In the genomic region with DNA sequence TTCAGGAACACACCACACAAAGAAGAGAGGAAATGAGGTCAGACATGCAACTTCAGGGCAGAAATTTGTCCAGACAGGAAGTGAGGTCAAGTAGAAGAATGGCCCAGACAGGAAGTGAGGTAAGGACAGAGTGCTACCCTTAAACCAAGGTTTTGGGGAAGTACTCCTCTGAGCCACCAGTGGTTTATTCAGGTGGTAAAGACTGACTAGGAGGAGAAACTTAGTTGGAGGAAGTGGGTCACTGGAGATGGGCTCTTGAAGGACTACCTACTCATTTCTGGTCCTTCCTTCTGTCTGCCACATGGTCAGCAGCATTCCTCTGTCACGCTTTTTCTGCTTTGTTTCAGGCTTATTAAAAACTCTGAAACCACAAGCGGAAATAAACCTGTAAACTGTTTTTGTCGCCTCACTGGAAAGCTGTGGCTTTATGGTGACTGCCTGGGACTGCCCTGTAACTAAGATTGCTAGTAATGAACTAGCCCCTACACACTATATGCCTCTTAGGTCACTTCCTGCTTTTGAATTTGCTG, we compare ENCODE assay signal across 9 mouse cellular contexts. TPM values are rescaled to one million over a fixed set of nuclear protein-coding genes. Genes with fewer than 3 reads are reported as not detected.
DNase-seq lines count a peak whose midpoint lies in the region; ATAC-seq and TF ChIP-seq lines count a peak whose summit lies in the region.
"Had no signal": no experiment of that assay in that cellular context is flagged by ENCODE, and none has a peak within 500 bp of the region (broad histone marks: within the 10 kb centered on the region; RNA-seq: fewer than 3 reads in every experiment).

No protein-coding gene starts in this region.

- WGBS in intestine, postnatal 0 days, result 78% methylated on average over 3 of the region's 3 CpGs

- no peaks in the 10 kb centered on the region for H3K27me3 ChIP-seq in intestine, postnatal 0 days (replicated peaks; ENCODE audit: control insufficient read depth, insufficient read depth, low read length)
- H3K27me3 ChIP-seq: midbrain, embryonic 12.5 days had no signal

- TF ChIP-seq CTCF in left cerebral cortex, adult 2 months (IDR thresholded peaks at IDR 0.05), result no peak
- TF ChIP-seq CTCF in intestine, postnatal 0 days (IDR thresholded peaks at IDR 0.05; ENCODE audit: low read depth), result no peak

- ATAC-seq in intestine, postnatal 0 days, result no peak

- no peaks in the 10 kb centered on the region for H3K9me3 ChIP-seq in intestine, postnatal 0 days (ENCODE audit: control insufficient read depth)
- H3K9me3 ChIP-seq: midbrain, embryonic 12.5 days had no signal

- H3K27ac ChIP-seq in left cerebral cortex, adult 2 months, result peak overlapping the region; percentile 1; the same call in 1 of the 2 replicates
- peak overlapping the region; percentile 21; the same call in 1 of the 2 replicates for H3K27ac ChIP-seq in intestine, postnatal 0 days (ENCODE audit: low read depth, low read length)
- H3K27ac ChIP-seq: midbrain, embryonic 12.5 days had no signal

- no peak overlapping the region for H3K9ac ChIP-seq in intestine, postnatal 0 days (ENCODE audit: low read depth, low read length)
- H3K9ac ChIP-seq: midbrain, embryonic 12.5 days had no signal

- peaks cover 40% of the 10 kb centered on the region for H3K4me1 ChIP-seq in intestine, postnatal 0 days (replicated peaks; ENCODE audit: control insufficient read depth, insufficient read depth, low read length)

- DNase-seq in left cerebral cortex, adult 2 months (ENCODE audit: extremely low spot score in 1 of 2, low spot score in 2 of 2), result no peak
- DNase-seq in left cerebral cortex, postnatal 4 days, result no peak
- peak; percentile 92 for DNase-seq in T-cell, adult 2 months (ENCODE audit: low spot score)
- DNase-seq in natural killer cell, adult 2 months (ENCODE audit: low spot score in 2 of 2), result peak; percentile 90
- no peak for DNase-seq in left cerebral cortex, postnatal 25 days (ENCODE audit: low spot score in 2 of 2)
- no peak for DNase-seq in cerebellum, adult 9-10 months
- no peak for DNase-seq in ovary, adult 18-20 months (ENCODE audit: low spot score)

- no peaks in the 10 kb centered on the region; the same call in 1 of the 2 replicates for H3K36me3 ChIP-seq in intestine, postnatal 0 days (ENCODE audit: control insufficient read depth, insufficient read depth)
- H3K36me3 ChIP-seq: midbrain, embryonic 12.5 days had no signal

- intact Hi-C loops in left cerebral cortex, adult 2 months (cut with DNase I), result no loop called here
- intact Hi-C loops in left cerebral cortex, postnatal 4 days (cut with DNase I), result no loop called here
- intact Hi-C loops in left cerebral cortex, postnatal 25 days (cut with DNase I), result no loop called here

- no peak overlapping the region for H3K4me3 ChIP-seq in left cerebral cortex, adult 2 months
- H3K4me3 ChIP-seq in intestine, postnatal 0 days (ENCODE audit: low read depth, low read length), result no peak overlapping the region
- H3K4me3 ChIP-seq: midbrain, embryonic 12.5 days had no signal

- H3K4me2 ChIP-seq in intestine, postnatal 0 days (replicated peaks; ENCODE audit: low read depth), result peak overlapping the region; percentile 28; the same call in 1 of the 2 replicates
- H3K4me2 ChIP-seq: midbrain, embryonic 12.5 days had no signal

RNA-seq across cellular contexts. Expression of a gene that starts 21.5 kb away (rescaled TPM):
- 100 to 1,000 TPM; 113 to 119 TPM for total RNA-seq in left cerebral cortex, adult 2 months (2021)
- 100 to 1,000 TPM; 117 to 121 TPM for total RNA-seq in left cerebral cortex, postnatal 4 days (2021)
- 13.3 and 14.0 TPM in 2 replicates for polyA plus RNA-seq in intestine, postnatal 0 days (2015; fragmentation: Nextera tagmentation; extraction: Ambion mirVana)
- total RNA-seq in left cerebral cortex, postnatal 25 days (2021), result 100 to 1,000 TPM; 111 to 112 TPM

RNA-seq across cellular contexts. Expression of a gene that starts 48.7 kb away (rescaled TPM):
- 10 to 100 TPM; 25.9 to 28.8 TPM for total RNA-seq in left cerebral cortex, adult 2 months (2021)
- 10 to 100 TPM; 32.1 to 33.0 TPM for total RNA-seq in left cerebral cortex, postnatal 4 days (2021)
- 54.6 and 57.8 TPM in 2 replicates for polyA plus RNA-seq in intestine, postnatal 0 days (2015; fragmentation: Nextera tagmentation; extraction: Ambion mirVana)
- 10 to 100 TPM; 24.2 to 27.3 TPM for total RNA-seq in left cerebral cortex, postnatal 25 days (2021)

Comparison
In these comparisons a context has a peak if more than half of its experiments do, and no peak if none do; other contexts are left out.
1. DNase-seq: peak in T-cell, adult 2 months (single experiment) and natural killer cell, adult 2 months (2 of 2); none in left cerebral cortex, adult 2 months (0 of 2), left cerebral cortex, postnatal 4 days (single experiment), left cerebral cortex, postnatal 25 days (0 of 2), cerebellum, adult 9-10 months (single experiment) and ovary, adult 18-20 months (single experiment).